Mouse (Mus musculus): ENCODE measurements around the gene Cped1.
A peak's percentile ranks its signal among the peaks of the same experiment; 100 is the strongest.

The Cped1 gene

DNA sequence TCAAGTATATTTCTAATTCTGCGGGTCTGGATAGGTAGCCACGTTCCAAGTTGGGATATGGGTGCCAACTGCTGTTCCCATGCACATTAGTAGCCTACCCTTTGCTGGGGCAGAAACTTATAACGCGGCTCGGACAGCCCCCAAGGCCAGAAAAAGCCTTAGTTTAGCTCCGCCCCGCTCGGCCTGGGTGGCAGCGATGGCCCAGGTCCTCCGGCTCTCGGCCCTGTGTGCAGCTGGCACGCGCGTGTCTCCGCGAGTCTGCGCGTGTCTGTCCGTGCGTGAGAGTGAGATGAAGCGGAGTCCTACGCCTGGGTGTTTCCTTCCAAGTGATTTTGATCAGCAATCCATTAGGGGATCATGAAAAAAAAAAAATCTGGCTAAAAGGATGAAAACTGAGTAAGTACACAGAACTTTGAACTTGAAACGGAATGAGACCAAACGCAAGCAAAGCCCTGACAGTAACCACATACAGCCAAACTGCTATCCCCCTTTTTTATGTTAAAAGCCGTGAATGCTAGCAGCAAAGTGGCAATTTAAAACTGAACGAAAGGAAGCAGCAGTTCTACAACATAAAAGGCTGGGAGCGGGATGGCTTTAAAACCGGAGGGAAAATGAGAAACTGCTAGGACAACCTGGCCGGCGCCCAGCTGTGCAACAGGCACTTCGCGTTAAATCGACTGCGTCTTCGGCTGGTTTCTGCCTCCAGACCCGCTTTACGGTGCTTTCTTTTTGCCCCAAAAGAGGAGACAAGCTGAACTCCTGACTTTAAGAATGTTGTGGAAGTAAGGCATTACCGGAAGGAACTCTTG, at the start of gene Cped1:
Gene Cped1, plus strand, starts transcription at position 185 of the 809 bp plus-strand sequence.
- DNase-seq, result peak; percentile 59 to 79

DNA sequence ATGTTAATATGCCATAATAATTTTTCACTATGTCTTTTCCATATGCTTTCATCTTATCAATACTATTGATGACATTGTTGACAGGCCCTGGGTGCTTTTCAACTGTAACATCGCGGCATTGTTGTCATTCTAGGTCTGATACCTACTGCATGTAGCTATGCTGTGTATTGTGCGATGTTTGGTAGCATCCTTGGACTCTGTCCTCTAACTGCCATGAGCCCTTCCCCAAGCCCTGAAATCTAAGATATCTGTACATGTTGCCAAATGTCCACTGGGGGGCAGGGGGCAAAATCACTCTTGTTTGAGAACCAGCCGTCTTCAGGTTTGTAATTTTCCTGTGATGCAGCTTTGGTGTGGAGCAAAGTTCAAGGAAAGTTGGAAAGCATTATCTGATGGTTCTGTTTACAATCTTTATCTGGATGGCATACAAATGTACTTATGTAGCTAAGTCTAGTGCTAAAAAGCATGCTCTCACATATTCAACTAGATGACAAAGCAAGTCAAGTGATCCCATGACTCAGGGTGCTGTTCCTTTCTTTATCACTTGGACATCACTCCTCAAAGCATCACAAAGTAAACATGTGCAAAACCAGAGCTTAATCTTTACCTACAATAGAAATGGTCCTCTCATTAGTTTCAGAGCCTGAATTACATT, 47.6 kb upstream of the Cped1 start:
- DNase-seq, result no peak

DNA sequence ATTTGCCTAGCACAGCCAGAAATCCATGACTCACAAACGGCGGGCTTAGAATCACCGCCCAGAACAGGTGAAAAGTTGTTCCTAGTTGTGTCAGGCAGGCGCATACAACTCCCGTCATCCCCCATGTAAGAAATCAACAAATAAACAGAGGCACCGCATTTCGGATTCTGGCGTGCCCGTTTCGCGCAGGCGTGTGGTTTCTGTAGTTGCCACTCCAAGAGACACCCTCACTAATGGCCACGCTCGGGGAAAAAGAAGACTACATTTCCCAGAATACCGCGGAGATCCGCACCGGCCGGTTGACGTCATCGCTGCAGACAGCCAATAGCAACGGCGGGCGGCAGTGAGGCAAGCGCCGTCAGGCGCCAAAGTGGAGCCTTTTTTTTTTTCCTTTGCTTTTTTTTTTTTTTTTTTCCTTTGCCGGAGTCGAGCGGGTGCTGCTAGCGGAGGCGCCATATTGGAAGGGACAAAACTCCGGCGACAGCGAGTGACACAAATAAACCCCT, 36.4 kb upstream of the Cped1 start, which contains the start of gene Ing3:
Gene Ing3, plus strand, starts transcription at position 346 of the 506 bp plus-strand sequence.
- peak; percentile 98 to 100 for DNase-seq

DNA sequence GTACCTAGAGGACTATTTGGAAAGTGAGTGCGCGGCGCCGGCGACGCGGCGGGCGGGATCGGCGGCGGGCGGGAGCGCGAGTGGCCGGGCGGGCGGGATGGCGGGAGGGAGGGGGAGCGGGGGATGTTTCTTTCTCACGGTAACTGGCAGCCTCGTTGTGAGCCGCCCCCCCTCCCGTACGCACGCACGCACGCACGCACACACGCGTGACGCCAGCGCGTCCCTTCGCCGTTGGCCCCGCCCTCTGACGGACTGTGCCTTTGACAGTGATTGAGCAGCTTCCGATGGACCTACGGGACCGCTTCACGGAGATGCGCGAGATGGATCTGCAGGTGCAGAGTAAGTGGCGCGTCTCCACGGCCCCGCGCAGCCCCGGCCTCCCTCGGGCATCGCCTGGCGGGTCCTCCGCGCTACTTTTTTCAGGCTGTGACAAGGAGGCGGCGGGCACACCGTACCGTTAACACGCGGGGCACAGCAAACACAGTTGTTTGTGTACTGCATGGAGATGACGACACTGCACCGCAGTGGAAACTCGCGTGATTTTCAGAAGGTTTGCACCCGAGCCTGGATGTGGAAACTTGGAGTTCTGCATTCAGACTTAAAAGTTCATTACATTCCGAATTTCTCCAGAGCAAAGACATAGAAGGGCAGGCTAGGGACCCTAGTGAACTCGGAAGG, 35.8 kb upstream of the Cped1 start:
- peak; percentile 99 for DNase-seq

DNA sequence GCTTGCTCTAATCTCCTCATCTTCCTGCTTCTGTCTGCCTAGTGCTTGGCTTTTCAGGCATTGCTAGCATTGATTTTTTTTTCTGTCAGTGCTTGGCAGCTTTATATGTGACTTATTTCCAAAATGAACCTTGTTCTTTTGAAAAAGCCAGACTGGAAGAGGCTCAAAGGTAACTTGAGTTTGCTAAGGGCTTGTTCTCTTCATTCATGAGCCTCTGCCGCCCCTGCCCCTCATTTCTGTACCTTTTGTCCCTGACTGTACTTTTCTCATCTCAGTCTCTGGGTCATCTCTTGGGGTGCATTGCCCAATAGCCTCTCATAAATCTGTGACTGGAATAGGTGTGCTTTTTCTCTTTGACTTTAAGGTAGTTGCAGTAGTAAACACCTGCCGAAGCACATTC, 35.0 kb upstream of the Cped1 start:
- peak; percentile 33 to 57 for DNase-seq

DNA sequence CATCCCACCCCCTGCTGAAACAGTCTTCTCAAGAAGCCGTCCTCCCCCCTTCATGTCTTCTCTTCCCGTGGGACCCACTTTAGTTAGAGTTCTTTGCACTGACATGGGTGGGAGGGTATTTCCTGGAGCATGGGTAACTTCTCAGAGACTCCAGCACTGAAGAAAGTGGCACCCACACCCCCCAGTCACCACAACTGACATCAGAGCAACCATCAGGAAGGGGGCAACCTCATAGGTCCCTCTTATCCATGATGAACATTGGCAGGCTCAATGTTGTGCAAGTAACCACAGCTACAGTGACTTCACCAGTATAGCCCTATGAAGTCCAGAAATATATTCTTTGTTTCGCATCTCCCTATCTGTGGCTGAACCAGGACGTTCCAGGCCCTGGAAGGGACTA, 30.2 kb upstream of the Cped1 start:
- DNase-seq, result no peak

DNA sequence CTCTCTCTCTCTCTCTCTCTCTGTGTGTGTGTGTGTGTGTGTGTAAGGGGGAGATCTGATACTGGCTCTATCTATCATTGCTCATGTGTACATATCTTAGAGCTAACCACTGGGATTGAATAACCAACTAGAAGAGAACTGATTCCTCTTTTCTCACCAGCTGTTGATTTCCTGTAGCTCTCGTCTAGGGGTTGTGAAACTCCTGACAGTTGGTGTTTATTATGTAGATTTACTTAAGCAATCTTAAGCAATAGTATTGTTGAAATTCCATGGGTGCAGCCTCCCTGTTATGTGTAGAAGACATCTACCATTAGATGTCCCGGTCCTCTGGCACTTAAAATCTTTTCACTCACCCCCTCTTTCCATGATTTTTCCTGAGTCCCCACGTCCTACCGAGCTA, 26.8 kb upstream of the Cped1 start:
- no peak for DNase-seq

DNA sequence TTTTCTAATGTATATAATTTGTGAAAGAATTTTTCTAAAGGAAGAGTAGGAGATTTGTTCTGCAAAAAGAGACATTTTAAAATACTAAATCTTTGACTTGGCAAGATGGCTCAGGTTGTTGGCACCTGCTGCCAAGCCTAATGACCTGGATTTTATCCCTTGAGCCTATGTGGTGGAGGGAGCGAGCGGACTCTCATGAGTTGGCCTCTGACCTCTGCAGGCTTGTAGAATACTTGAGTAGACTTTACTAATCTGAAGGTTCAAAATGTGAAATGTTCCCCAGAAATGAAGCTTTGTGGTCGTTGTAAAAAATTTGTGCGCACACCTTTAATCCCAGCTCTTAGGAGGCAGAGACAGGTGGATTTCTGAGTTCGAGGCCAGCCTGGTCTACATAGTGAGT, 25.8 kb upstream of the Cped1 start:
- DNase-seq, result peak; percentile 39 to 46

DNA sequence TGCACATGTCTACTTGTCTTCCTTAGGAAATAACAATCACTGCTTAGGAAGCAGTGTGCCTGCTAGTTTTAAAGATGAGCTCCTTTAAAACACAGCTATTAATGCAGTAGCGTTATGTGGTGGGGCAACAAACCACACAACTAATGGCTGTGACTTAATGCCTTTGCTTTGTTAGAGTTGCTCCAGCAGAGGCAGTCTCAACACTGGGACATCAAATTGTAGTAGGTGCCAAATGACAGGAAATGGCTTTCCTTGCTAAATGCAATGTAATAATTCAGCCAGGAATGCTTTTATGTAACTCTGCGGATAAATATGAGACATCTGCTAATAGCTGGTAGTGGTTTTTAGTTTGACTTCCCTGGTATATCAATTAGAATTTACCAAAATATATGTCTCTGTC, 8.2 kb upstream of the Cped1 start:
- DNase-seq, result no peak

DNA sequence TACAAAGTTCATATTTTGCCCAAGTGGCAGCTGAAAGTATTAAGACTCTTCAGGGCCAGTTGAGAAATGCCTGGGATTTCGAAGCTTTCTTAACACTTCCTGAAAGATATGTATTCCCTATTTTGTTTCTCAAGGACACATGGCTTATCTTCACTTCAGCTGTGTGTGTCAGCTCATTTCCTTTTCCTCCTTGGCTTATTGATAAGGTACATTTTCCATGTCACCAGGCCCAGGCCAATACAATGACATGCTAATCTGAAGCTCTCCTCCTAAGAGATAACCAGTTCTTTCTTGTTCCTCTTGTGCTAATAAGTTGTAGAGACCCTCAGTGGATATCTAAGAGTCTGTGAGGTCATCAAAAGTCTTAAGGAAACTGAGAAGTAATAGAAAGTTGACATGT, 4.6 kb upstream of the Cped1 start:
- no peak for DNase-seq

DNA sequence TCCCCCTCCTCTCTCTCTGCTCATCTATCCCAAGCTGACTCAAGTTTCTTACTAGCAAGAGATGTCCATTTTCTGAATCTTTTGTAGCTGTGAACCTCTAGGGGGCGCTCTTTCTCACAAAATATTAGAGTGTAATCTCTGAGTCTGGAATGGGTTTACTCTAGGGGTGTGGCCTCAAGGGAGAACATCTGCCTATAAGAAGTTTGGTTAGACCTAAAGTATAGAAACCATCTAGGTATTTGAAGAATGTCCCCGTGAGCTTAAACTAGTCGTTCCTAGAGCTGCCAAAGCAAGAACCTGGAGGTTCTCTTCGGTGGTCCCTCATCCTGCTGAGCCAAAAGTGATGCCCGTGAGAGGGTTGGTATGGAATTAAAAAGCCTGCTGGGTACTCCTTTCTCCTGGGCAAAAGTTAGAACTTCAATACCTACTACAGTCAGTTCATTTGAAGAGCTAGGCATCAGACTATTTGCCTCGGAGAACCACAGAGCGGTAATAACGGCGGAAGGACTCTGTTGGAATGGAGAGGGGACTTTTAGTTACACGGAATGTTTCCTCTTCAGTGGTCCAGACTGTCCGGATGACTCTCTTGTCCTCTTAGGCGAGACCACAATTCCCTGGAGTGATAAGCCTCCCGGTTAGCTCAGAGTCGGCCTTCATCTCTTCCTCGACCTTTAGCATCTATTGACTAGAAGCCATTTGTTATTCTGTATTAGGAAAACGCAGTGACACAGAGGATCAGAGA, 555 bp upstream of the Cped1 start:
- peak; percentile 69 to 88 for DNase-seq

DNA sequence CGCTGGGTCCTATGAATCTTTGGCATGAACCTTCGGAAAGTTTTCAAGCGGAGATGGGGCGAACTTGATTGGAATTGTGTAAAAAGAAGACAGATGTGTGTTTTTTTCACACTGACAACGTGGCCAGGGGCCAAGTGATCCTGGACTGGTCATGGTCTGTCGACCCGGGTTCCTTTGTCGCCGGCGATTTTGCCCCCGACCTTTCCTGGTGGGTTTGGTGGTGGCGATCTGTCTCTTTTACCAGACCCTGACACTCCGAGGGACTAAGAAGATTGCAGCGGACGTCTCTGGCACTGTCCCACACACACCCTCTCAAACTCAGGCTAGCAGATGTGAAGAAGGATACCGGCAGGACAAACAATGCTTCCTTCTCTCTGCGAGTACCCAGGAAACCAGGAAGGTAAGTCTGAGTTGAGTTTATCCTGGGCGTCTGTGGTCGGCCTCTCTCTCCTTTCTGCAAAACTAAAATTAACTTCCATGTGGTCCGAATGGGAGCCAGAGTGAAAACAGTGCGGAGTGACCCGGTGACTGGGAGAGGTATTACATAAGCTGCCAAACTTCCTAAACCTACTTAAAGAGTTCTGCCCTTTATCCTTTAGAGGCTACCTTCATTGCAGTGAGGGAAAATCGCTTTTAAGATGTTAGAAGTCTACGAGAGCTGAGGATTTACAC, 1.1 kb downstream of the Cped1 start:
- peak; percentile 52 to 69 for DNase-seq

DNA sequence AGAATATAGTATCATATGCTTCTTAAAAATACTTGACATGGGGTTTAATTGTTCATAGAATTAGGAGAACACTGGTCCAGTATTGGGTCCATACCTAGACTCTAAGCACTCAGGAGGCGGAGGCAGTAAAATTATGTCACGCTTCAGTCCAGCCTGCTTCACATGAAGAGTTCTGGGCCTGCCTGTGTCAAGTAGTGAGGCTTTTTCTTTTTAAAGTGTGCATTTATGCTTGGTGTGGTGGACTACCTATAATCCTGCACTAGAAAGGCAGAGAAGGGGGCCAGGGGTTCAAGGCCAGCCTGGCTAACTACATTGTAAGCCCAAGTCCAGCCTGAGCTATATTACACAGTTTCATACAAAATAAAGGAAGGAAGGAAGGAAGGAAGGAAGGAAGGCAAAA, 1.8 kb downstream of the Cped1 start:
- no peak for DNase-seq

DNA sequence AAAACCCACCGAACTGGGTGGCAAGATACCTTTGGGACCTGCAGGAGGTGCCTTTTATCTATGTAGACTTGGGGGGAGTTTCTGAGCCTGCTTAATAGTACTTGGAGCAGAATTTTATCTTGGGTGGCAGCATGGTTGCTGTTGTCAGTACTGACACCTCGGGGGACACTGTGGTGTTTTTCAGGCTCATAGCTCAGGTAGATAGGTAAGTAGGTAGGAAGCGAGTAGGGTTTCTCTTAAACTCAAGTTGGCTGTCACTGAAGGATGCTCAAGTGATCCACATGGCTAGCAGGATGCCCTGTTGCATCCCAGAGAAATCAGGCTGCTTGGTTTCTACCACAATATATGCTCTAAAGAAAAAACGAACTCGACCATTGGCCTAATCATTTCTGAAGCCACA, 2.6 kb downstream of the Cped1 start:
- DNase-seq, result no peak

DNA sequence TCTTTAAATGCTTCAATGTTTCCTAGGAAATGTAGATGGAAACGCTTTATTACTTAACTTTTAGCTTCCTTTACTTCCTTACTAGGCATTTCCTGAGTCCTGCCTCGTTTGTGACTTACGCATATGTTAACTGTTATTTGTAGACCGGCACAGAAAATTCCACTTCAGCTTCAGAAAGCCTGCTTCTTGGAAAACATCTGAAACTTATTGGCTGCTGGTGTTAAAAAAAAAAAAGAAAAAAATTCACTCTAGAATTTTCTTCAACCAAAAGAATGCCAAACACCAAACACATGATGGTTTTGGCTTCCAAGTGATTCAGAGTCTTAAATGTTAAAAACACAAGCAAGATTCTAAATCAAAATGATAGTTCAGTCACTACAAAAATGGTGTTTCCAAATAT, 3.4 kb downstream of the Cped1 start:
- no peak for DNase-seq

DNA sequence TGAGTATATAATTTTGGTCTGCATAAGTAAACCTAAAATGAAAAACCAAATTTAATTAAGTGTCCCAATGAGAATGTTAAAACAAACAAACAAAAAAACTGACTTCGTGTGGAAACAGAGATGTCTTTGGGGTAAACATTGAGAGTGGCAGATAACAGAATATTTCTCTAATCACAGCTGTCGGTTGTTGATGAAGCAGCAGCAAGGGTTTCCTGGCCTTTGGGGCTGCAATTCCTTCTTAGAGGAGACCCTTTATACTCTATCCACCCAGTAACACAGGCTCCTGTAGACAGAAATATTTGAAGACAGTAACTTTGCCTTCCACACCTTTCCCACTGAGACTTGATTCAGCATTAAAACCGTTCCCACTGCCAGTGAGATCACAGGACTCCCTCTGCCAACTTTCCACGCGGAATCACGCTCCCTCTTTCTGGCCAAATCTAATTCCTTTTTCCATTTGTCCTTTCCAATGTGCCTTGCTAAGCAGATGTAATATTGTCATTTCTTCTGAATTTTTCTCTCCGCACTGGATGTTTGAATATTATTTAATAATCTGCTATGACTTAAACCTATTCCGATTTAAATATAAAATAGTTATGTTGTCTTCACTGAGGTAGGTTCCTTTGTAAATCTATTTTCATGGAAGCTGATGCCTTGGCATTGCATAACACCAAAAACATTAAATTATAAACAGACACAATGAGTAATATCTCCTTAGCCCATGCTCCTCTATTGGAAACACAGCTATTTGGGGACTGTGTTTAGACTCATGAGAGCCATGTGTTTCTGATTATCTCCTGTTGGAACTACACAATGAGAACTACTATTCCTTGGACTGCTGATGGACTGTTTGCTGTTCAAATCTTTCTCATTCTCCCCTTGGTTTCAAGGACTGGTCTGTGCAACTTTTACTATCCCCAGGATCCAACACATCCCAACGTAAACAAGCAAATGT, 4.7 kb downstream of the Cped1 start:
- DNase-seq, result no peak

DNA sequence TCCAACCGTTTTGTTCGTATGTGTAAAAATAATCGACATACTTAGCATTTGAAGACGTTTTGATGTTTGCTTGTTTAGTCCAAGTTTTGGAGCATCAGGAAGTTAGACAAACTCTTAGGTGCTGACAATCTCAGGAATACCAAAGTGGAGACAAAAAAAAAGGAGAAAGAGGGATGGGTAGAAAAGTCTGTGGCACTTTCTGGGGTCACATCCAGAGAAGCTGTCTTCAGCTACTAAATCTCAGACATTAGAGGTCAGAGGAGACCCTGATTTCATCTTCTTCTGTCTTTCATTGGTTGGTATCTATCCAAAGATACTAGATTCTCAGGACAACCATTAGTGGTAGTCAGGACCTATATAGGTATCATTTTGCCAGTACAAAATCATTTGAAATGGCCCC, 5.4 kb downstream of the Cped1 start:
- no peak for DNase-seq

DNA sequence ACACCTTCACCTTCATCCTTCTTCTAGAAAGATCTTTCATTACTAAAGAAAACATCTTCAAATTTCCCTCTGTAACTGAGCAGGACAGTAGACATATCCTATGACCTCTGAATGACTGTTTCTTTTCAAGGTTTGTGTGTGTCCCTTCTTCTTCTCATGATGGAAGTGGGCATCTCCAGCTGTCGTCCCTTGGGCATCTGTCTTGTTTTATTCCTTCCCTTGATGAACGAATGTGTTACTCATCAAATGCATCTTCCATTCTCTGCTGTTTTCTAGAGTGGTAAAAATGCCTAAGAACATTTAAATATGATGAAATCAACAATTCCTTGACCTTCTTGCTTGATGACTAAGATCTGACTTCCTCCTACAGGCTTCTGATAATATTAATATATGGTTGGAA, 7.4 kb downstream of the Cped1 start:
- DNase-seq, result no peak

DNA sequence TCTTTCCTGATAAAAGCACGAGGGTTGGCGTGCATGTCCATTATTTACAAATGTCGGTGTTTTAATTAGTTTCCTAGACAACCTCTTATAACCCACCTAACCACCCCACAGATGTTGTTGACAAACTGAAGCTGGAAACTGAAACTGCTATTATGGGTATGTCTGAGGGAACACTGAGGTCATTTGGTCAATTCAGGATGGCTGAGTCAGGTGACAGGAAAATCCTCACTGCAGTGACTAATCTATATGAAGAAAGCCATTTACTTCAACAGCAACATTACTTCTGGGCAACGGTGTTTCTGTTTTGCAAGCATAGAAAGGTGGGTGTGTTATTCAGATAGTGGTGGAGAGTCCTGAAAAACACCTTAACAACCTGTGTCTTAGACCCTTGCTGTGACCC, 12.4 kb downstream of the Cped1 start:
- no peak for DNase-seq

DNA sequence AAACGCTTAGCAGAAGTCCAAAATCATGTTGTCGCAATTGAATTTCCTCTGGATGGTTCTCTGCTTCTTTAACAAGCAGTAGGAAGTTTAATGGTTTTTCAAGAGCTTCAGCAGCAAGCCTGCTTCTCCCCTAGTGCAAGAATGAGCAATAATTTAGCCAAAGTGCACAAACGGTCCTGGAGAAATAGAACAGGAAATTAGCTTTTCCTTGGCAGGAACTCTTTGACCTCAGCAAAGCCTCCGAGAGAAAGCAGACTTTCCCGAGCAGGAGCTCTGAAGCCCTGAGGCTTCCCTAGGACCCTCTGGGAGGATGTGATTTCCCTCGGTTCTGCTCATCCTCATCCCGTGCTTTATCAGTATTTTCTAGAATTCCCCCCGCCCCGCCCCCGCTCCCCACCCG, 13.3 kb downstream of the Cped1 start:
- peak in 1 of 2 experiments; percentile 30 for DNase-seq

DNA sequence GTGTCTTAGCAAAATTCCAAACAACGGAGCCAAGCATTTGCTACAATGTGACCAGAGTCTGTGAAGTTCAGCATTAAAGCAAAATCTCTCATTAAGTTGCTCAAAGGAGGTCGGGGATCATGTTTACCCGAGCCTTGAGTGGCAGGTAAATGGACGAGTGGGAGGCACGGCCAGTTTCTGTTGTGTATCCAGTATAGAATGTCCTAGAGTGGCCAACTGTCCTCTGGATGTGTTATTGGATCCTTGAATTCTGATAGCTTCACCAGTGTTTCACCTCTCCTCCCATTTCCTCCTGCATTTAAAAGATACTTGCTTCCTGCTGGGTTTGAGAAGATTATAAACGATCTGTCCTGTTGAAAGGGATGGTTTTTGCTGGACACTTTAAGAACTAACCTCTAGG, 14.4 kb downstream of the Cped1 start:
- no peak for DNase-seq
